Mouse (Mus musculus): ENCODE results near the gene Mid1. TPM values are rescaled to one million over a fixed set of nuclear protein-coding genes. Genes with fewer than 3 reads are reported as not detected.
"Not testable (repeated sequence)": the region's sequence is repeated elsewhere in the genome, so short reads cannot be mapped to it uniquely, and the experiment has no call there.

Mid1 gene
- polyA plus RNA-seq, 1 experiment from 2014 or later = 20.2 TPM

GRCm38 (mm10) chrX:170014038-170014437 is 329.0 kb downstream of the Mid1 start:
- 95% methylated on average over 13 of the region's 13 CpGs for WGBS
- H3K4me2 ChIP-seq (replicated peaks; ENCODE audit: low read depth, low read length); H3K4me3 ChIP-seq (ENCODE audit: low read length); ATAC-seq (ENCODE audit: low FRiP score, low TSS enrichment); H3K9ac ChIP-seq (ENCODE audit: low read depth, low read length); H3K4me1 ChIP-seq (ENCODE audit: control insufficient read depth, insufficient read depth, low read length); H3K27ac ChIP-seq (ENCODE audit: low read depth, low read length); H3K27me3 ChIP-seq (ENCODE audit: control insufficient read depth, insufficient read depth, low read length): not testable (repeated sequence)
- Histone ChIP-seq H3K36me3 (ENCODE audit: control insufficient read depth, insufficient read depth, low read length) (peaks cover 31% of the 10 kb centered on the region), H3K9me3 (ENCODE audit: control insufficient read depth, low read length) (peaks cover 28% of the 10 kb centered on the region)

GRCm38 (mm10) chrX:170015883-170016282 is 330.9 kb downstream of the Mid1 start:
- not testable (repeated sequence) for H3K27ac ChIP-seq (ENCODE audit: low read depth, low read length); H3K4me1 ChIP-seq (ENCODE audit: control insufficient read depth, insufficient read depth, low read length); ATAC-seq (ENCODE audit: low FRiP score, low TSS enrichment); H3K27me3 ChIP-seq (ENCODE audit: control insufficient read depth, insufficient read depth, low read length); H3K4me3 ChIP-seq (ENCODE audit: low read length); H3K9ac ChIP-seq (ENCODE audit: low read depth, low read length); H3K4me2 ChIP-seq (replicated peaks; ENCODE audit: low read depth, low read length)
- Histone ChIP-seq H3K36me3 (ENCODE audit: control insufficient read depth, insufficient read depth, low read length) (peaks cover 44% of the 10 kb centered on the region), H3K9me3 (ENCODE audit: control insufficient read depth, low read length) (peaks cover 21% of the 10 kb centered on the region)
- 94% methylated on average over 12 of the region's 12 CpGs for WGBS

DNA sequence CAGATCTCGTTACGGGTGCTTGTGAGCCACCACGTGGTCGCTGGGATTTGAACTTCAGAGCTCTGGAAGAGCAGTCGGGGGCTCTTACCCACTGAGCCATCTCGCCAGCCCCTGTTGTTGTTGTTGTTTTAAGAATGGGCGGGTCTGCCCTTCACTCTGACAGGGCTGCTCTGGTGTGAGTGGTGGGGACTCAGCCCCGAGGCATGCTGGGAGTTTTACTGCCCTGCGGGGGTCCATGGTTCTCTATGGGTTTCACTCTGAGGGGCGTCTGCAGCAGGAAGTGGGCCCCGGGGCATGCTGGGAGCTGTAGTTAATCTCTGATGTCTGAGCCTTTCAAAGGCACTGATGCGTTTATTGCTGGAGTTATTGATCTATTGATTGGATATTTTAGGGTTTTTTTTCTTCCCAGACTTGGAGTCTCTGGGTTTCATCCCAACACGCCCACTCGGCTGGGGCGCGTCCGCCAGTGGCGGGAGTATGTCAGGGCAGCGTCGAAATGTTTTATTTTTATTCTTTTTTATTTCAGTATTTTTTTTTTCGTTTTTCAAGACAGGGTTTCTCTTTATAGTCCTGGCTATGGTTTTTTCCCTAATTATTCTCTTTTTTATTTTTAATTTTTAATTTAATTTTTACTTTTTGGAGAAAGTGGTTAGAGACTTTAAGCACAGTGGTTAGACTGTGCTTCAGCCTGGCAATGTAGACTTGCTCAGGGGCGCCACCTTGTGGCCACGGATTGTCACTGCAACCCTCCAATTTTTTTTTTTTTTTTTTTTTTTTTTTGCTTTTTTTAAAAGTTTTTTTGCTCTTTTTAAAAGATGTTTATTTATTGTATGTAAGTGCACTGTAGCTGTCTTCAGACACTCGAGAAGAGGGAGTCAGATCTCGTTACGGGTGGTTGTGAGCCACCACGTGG is 332.6 kb downstream of the Mid1 start:
- peaks cover 48% of the 10 kb centered on the region for H3K36me3 ChIP-seq (ENCODE audit: control insufficient read depth, insufficient read depth, low read length)
- WGBS = 48% methylated on average over 27 of the region's 27 CpGs
- H3K27me3 ChIP-seq (ENCODE audit: control insufficient read depth, insufficient read depth, low read length) = not testable (repeated sequence)

DNA sequence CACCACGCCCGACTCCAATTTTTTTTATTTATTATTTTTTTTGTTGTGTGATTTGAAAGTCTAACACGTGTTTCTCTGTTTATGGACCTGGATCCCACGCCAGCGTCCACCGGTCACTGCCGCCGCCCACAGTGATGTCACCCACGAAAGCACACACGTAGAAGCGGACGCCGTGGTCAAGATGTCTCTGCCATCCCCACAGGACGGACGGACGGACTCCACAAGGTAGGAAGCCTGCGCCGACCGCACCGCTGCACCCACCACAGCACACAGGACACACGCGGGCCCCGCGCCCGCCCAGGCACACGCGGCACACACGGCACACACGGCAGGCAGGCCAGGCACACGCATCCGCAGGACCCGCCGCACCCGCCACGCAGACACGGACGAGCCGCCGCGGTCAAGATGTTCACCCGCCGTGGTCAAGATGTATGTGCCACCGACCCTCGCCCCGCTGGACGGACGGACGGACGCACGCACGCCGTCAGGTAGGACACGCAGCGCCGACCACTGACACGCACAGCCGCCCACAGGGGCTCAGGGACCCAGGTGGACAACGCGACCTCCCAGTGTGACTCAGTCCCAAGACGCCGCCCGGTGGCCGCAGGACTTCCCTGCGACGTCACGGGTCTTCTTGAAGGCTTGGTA is 333.7 kb downstream of the Mid1 start:
- H3K4me1 ChIP-seq (ENCODE audit: control insufficient read depth, insufficient read depth, low read length); H3K27me3 ChIP-seq (ENCODE audit: control insufficient read depth, insufficient read depth, low read length); H3K27ac ChIP-seq (ENCODE audit: low read depth, low read length); H3K4me3 ChIP-seq (ENCODE audit: low read length); H3K4me2 ChIP-seq (replicated peaks; ENCODE audit: low read depth, low read length); H3K9ac ChIP-seq (ENCODE audit: low read depth, low read length): not testable (repeated sequence)
- Histone ChIP-seq H3K36me3 (ENCODE audit: control insufficient read depth, insufficient read depth, low read length) (peaks cover 48% of the 10 kb centered on the region), H3K9me3 (ENCODE audit: control insufficient read depth, low read length) (peaks cover 15% of the 10 kb centered on the region)
- WGBS = 87% methylated on average over 66 of the region's 66 CpGs
- peak; percentile 83 for ATAC-seq (ENCODE audit: low FRiP score, low TSS enrichment)

More for the DNA sequence above, 332.6 kb downstream of the Mid1 start:
- H3K9ac ChIP-seq (ENCODE audit: low read depth, low read length); H3K4me1 ChIP-seq (ENCODE audit: control insufficient read depth, insufficient read depth, low read length); H3K4me2 ChIP-seq (replicated peaks; ENCODE audit: low read depth, low read length): not testable (repeated sequence)
- Histone ChIP-seq H3K9me3 (ENCODE audit: control insufficient read depth, low read length) (peaks cover 15% of the 10 kb centered on the region), H3K4me3 (ENCODE audit: low read length) (0 out of 2 replicates have a peak overlapping the region, but pooled peaks have one; percentile 0), H3K27ac (ENCODE audit: low read depth, low read length) (0 out of 2 replicates have a peak overlapping the region, but pooled peaks have one; percentile 21)
- ATAC-seq (ENCODE audit: low FRiP score, low TSS enrichment) = peak; percentile 88

DNA sequence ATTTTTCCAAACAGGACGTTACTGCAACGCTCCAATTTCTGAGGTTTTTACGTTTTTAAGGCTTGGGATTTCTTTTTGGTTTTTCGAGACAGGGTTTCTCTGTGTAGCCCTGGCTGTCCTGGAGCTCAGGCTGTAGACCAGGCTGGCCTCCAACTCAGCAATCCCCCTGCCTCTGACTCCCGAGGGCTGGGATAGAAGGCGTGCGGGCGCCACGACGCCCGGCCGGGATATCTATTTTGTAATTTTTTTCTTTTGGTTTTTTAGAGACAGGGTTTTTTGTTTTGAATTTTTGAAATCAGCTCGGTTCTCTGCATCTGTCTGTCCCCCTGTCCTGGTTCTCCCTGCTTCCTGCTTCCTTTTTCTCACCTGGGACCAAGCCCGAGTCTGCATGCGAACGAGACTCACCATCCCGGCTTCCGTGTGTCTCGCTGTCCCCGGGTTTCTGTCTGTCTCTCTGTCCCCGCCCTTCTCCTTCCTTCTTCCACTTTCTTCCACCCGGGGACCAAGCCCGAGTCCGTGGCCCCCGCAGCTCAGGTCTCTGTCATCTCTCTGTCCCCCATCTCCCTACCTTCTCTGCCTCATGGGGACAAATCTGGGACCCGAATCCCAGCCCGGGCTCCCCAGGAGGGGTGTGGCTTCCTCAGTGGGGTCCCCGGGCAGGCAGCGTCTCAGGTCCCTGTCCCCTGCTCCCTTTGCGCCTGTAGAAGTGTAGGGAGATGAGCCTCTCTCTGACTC is 334.4 kb downstream of the Mid1 start:
- not testable (repeated sequence) for H3K4me2 ChIP-seq (replicated peaks; ENCODE audit: low read depth, low read length); H3K27me3 ChIP-seq (ENCODE audit: control insufficient read depth, insufficient read depth, low read length); H3K4me1 ChIP-seq (ENCODE audit: control insufficient read depth, insufficient read depth, low read length); H3K9ac ChIP-seq (ENCODE audit: low read depth, low read length); H3K4me3 ChIP-seq (ENCODE audit: low read length); H3K27ac ChIP-seq (ENCODE audit: low read depth, low read length)
- peaks cover 44% of the 10 kb centered on the region for H3K36me3 ChIP-seq (ENCODE audit: control insufficient read depth, insufficient read depth, low read length)
- 85% methylated on average over 30 of the region's 30 CpGs for WGBS
- peaks cover 15% of the 10 kb centered on the region for H3K9me3 ChIP-seq (ENCODE audit: control insufficient read depth, low read length)
- peak; percentile 47 for ATAC-seq (ENCODE audit: low FRiP score, low TSS enrichment)

DNA sequence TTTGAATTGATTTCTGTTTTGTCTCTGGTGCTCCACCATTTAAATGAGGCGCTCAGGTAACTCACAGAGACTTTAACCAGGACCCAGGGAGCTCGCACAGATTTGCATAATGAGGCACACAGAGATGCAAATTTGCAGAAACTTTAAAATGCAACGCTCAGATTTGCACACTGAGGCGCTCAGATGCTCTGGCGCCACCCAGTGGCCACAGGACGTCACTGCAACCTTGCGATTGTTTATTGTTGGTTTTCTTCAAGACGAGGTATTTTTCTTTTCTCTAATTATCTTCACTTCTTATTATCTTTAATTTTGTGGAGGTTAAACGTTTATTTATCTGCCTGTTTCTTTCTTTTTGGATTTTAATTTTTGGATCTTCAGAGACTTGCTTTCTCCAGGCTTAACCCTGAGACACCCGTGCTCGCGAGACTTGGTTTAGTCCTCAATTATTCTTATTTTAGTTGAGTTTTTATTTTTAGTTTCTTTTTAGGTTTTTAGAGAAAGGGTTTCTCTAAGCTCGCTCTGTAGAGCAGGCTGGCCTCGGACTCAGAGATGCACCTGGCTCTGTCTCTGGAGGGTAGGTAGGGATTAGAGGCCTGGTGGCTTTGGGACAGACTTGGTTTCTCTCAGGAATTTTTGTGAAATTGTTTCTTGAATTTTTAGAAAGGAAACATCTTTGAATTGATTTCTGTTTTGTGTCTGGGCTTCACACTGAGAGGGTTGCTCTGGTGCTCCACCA is 335.1 kb downstream of the Mid1 start:
- H3K9ac ChIP-seq (ENCODE audit: low read depth, low read length); H3K4me1 ChIP-seq (ENCODE audit: control insufficient read depth, insufficient read depth, low read length); H3K27me3 ChIP-seq (ENCODE audit: control insufficient read depth, insufficient read depth, low read length); ATAC-seq (ENCODE audit: low FRiP score, low TSS enrichment); H3K4me2 ChIP-seq (replicated peaks; ENCODE audit: low read depth, low read length); H3K4me3 ChIP-seq (ENCODE audit: low read length); H3K27ac ChIP-seq (ENCODE audit: low read depth, low read length): not testable (repeated sequence)
- peaks cover 15% of the 10 kb centered on the region for H3K9me3 ChIP-seq (ENCODE audit: control insufficient read depth, low read length)
- 58% methylated on average over 14 of the region's 14 CpGs for WGBS
- peaks cover 44% of the 10 kb centered on the region for H3K36me3 ChIP-seq (ENCODE audit: control insufficient read depth, insufficient read depth, low read length)

- not testable (repeated sequence) for H3K4me2 ChIP-seq (replicated peaks; ENCODE audit: low read depth, low read length); H3K27me3 ChIP-seq (ENCODE audit: control insufficient read depth, insufficient read depth, low read length); ATAC-seq (ENCODE audit: low FRiP score, low TSS enrichment); H3K4me1 ChIP-seq (ENCODE audit: control insufficient read depth, insufficient read depth, low read length); H3K27ac ChIP-seq (ENCODE audit: low read depth, low read length); H3K9ac ChIP-seq (ENCODE audit: low read depth, low read length); H3K4me3 ChIP-seq (ENCODE audit: low read length)
- WGBS = 45% methylated on average over 9 of the region's 9 CpGs
- Histone ChIP-seq H3K36me3 (ENCODE audit: control insufficient read depth, insufficient read depth, low read length) (peaks cover 44% of the 10 kb centered on the region), H3K9me3 (ENCODE audit: control insufficient read depth, low read length) (peaks cover 15% of the 10 kb centered on the region)
These were observed 335.7 kb downstream of the Mid1 start for GRCm38 (mm10) chrX:170020690-170021050.

DNA sequence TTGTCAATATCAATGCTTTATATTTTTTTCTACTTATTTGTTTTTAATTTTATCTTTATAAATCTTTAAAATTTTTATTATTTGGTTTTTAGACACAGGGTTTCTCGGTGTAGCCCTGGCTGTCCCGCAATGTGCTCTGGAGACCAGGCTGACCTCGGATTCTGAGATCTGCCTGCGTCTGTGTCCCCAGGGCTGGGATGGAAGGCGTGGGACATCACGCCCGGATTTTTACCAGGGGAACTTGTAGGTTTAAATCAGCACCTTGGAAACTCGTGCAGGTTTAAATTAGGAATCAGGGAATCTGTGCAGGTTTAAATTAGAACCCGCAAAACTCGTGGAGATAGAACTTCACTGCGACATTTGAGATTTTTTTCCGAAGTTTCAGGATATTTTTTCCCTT is 336.2 kb downstream of the Mid1 start:
- WGBS = 79% methylated on average over 12 of the region's 12 CpGs
- not testable (repeated sequence) for H3K4me1 ChIP-seq (ENCODE audit: control insufficient read depth, insufficient read depth, low read length)
- peaks cover 44% of the 10 kb centered on the region for H3K36me3 ChIP-seq (ENCODE audit: control insufficient read depth, insufficient read depth, low read length)

More for the DNA sequence above, 336.2 kb downstream of the Mid1 start:
- not testable (repeated sequence) for H3K9ac ChIP-seq (ENCODE audit: low read depth, low read length); H3K4me2 ChIP-seq (replicated peaks; ENCODE audit: low read depth, low read length); H3K4me3 ChIP-seq (ENCODE audit: low read length); ATAC-seq (ENCODE audit: low FRiP score, low TSS enrichment); H3K27me3 ChIP-seq (ENCODE audit: control insufficient read depth, insufficient read depth, low read length); H3K27ac ChIP-seq (ENCODE audit: low read depth, low read length)
- peaks cover 15% of the 10 kb centered on the region for H3K9me3 ChIP-seq (ENCODE audit: control insufficient read depth, low read length)
